Mouse (Mus musculus): ENCODE results near the gene BC030867. TPM values are rescaled to one million over a fixed set of nuclear protein-coding genes. Genes with fewer than 3 reads are reported as not detected.
A peak's percentile ranks its signal among the peaks of the same experiment; 100 is the strongest.

The BC030867 gene
- polyA plus RNA-seq, 1 experiment from 2014 or later, result 2.9 TPM

DNA sequence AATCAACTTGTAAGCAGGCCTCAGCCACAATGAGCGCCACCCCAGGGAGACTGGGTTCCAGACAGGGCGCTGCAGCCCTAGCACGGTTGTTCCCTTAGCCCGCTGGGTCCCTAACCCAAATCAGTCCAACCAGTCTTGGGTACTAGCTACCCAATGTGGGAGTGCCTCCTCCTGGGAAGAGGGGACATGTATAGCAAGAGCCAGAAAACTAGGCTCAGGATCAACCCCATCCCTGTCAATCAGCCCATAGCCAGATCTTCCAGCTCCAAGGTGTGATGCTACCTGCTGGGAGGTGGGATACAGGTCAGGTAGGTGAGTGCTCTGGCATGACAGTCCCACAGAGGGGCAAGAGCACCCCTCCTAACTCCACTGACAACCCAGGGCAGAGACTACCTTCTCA lies 41.5 kb downstream of the BC030867 start:
- no peak overlapping the region for H3K4me3 ChIP-seq (ENCODE audit: low read length)
- H3K27ac ChIP-seq (ENCODE audit: low read depth, low read length), result no peak overlapping the region
- H3K9ac ChIP-seq (ENCODE audit: low read depth, low read length), result no peak overlapping the region
- H3K4me2 ChIP-seq (ENCODE audit: low read length), result no peak overlapping the region
- H3K27me3 ChIP-seq (replicated peaks; ENCODE audit: control insufficient read depth, insufficient read depth, low read length), result no peaks in the 10 kb centered on the region
- 80% methylated on average over 4 of the region's 4 CpGs for WGBS
- H3K4me1 ChIP-seq (ENCODE audit: control insufficient read depth, insufficient read depth, low read depth, low read length), result peaks cover 25% of the 10 kb centered on the region
- ATAC-seq, result no peak
- peaks cover 35% of the 10 kb centered on the region for H3K36me3 ChIP-seq (ENCODE audit: control insufficient read depth, insufficient read depth, low read length)
- no peaks in the 10 kb centered on the region for H3K9me3 ChIP-seq (ENCODE audit: control insufficient read depth, low read length)

DNA sequence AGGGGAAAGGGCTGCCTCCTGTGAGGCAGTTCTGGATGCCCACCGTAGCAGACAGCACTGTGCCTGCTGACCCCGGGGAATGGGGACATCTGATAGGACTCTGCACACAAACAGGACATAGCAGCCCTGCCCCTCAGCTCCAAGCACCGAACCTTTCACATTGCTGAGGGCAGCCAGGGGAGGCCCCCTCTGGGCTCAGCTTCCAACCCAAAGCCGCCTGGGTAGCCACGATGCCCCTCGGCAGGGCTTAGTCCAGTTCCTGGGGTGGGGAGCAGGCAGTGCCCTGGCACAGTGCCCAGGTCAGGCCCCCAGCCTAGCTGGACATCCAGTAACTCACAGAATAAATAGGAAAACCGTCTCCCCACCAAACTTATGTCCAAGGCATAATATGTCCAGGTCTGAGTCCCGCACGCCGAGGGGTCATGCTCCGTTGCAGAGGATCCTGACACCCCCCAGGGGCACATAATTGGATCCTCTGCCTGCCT lies 42.4 kb downstream of the BC030867 start:
- no peak overlapping the region for H3K4me2 ChIP-seq (ENCODE audit: low read length)
- ATAC-seq, result no peak
- H3K27ac ChIP-seq (ENCODE audit: low read depth, low read length), result no peak overlapping the region
- H3K9me3 ChIP-seq (ENCODE audit: control insufficient read depth, low read length), result no peaks in the 10 kb centered on the region
- no peaks in the 10 kb centered on the region for H3K27me3 ChIP-seq (replicated peaks; ENCODE audit: control insufficient read depth, insufficient read depth, low read length)
- H3K4me1 ChIP-seq (ENCODE audit: control insufficient read depth, insufficient read depth, low read depth, low read length), result peaks cover 22% of the 10 kb centered on the region
- H3K9ac ChIP-seq (ENCODE audit: low read depth, low read length), result no peak overlapping the region
- no peak overlapping the region for H3K4me3 ChIP-seq (ENCODE audit: low read length)
- 79% methylated on average over 11 of the region's 11 CpGs for WGBS
- peaks cover 35% of the 10 kb centered on the region for H3K36me3 ChIP-seq (ENCODE audit: control insufficient read depth, insufficient read depth, low read length)

DNA sequence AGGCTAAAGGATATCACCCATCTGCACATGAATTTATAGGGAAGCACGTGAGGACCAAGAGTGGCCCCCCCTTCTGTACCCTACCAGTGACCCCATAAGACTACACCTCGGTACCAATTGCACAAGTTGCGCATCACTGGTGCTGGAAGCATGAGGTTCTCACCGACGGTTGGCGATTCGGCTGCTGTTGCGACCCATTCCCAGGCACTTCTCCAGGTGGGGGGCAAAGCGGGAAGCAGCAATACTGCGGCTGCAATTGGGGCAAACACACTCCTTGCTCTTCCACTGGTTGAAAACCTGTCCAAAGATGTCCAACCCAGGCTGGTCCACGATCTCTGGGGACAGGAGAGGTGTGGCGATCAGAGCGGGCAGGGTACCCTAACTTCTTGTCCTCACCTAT lies 45.3 kb downstream of the BC030867 start:
- Histone ChIP-seq H3K4me3 (ENCODE audit: low read length) (no peak overlapping the region), H3K4me1 (ENCODE audit: control insufficient read depth, insufficient read depth, low read depth, low read length) (peaks cover 21% of the 10 kb centered on the region), H3K9ac (ENCODE audit: low read depth, low read length) (no peak overlapping the region; the same call in 1 of the 2 replicates), H3K27me3 (replicated peaks; ENCODE audit: control insufficient read depth, insufficient read depth, low read length) (no peaks in the 10 kb centered on the region), H3K27ac (ENCODE audit: low read depth, low read length) (no peak overlapping the region), H3K4me2 (ENCODE audit: low read length) (no peak overlapping the region), H3K9me3 (ENCODE audit: control insufficient read depth, low read length) (no peaks in the 10 kb centered on the region), H3K36me3 (ENCODE audit: control insufficient read depth, insufficient read depth, low read length) (peaks cover 24% of the 10 kb centered on the region)
- WGBS, result 94% methylated on average over 13 of the region's 13 CpGs
- ATAC-seq, result no peak

DNA sequence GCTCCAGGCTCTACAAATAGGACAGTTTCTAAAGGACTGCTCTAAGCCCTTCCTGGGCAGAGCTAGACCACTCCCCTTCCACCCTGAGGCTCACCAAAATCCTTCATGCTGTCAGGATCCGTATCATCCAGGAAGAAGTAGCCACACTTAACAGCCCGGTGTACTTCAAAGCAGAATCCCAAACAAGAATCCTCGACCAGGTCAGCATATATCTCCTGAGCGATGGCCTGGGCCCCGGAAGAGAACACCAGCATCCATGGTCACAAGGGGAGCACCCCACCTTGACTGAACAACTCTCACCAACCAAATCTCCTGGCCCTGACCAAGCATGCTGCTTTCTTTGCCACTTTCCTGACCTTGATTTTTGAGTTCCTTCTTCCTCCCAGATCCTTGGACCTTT lies 45.7 kb downstream of the BC030867 start:
- H3K4me2 ChIP-seq (ENCODE audit: low read length), result peak overlapping the region; percentile 97
- no peak overlapping the region; the same call in 1 of the 2 replicates for H3K27ac ChIP-seq (ENCODE audit: low read depth, low read length)
- ATAC-seq, result no peak
- no peaks in the 10 kb centered on the region for H3K27me3 ChIP-seq (replicated peaks; ENCODE audit: control insufficient read depth, insufficient read depth, low read length)
- peaks cover 24% of the 10 kb centered on the region for H3K36me3 ChIP-seq (ENCODE audit: control insufficient read depth, insufficient read depth, low read length)
- H3K4me3 ChIP-seq (ENCODE audit: low read length), result peak overlapping the region; percentile 88
- peak overlapping the region; percentile 92 for H3K9ac ChIP-seq (ENCODE audit: low read depth, low read length)
- peaks cover 21% of the 10 kb centered on the region for H3K4me1 ChIP-seq (ENCODE audit: control insufficient read depth, insufficient read depth, low read depth, low read length)
- H3K9me3 ChIP-seq (ENCODE audit: control insufficient read depth, low read length), result no peaks in the 10 kb centered on the region
- WGBS, result 84% methylated on average over 5 of the region's 5 CpGs

DNA sequence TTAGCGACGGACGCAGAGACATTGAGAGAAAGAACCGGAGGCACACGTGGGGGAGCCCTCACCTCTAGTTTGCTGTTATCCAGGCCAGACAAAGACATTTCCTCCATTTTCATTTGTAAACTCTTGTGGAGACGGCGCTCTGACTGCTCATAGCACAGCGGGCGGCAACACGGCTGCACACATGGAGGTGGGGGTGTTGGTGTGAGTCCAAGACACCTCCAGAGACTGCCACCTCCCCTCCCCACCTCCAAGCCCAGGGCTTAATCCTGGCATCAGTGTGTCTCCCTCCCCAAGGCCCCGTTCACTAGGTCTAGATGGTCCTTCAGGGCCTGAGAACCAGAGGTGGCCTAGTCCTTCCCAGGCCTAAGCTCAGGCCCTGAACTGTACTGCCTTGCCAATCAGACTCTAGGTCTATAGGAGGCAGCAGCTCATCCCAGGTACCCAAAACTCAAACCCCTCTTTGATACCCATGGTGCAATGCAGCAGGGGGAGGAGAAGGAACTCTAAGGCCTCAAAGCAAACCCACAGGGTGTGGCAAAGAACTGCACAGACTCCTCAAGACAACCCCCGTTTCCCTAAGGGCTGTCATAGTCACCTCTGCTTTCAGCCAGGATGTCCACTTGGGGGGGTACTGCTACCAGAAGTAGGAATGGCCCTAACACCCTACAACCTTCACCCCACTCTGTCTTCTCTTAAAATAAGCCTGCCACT lies 46.4 kb downstream of the BC030867 start:
- peak overlapping the region; percentile 98 for H3K27ac ChIP-seq (ENCODE audit: low read depth, low read length)
- peak overlapping the region; percentile 92 for H3K9ac ChIP-seq (ENCODE audit: low read depth, low read length)
- H3K4me2 ChIP-seq (ENCODE audit: low read length), result peak overlapping the region; percentile 97
- peaks cover 24% of the 10 kb centered on the region for H3K36me3 ChIP-seq (ENCODE audit: control insufficient read depth, insufficient read depth, low read length)
- ATAC-seq, result 0 out of 2 replicates have a peak, but pooled peaks have one; percentile 5
- H3K4me1 ChIP-seq (ENCODE audit: control insufficient read depth, insufficient read depth, low read depth, low read length), result peaks cover 21% of the 10 kb centered on the region
- WGBS, result 47% methylated on average over 12 of the region's 12 CpGs
- no peaks in the 10 kb centered on the region for H3K9me3 ChIP-seq (ENCODE audit: control insufficient read depth, low read length)
- peak overlapping the region; percentile 88 for H3K4me3 ChIP-seq (ENCODE audit: low read length)
- no peaks in the 10 kb centered on the region for H3K27me3 ChIP-seq (replicated peaks; ENCODE audit: control insufficient read depth, insufficient read depth, low read length)

DNA sequence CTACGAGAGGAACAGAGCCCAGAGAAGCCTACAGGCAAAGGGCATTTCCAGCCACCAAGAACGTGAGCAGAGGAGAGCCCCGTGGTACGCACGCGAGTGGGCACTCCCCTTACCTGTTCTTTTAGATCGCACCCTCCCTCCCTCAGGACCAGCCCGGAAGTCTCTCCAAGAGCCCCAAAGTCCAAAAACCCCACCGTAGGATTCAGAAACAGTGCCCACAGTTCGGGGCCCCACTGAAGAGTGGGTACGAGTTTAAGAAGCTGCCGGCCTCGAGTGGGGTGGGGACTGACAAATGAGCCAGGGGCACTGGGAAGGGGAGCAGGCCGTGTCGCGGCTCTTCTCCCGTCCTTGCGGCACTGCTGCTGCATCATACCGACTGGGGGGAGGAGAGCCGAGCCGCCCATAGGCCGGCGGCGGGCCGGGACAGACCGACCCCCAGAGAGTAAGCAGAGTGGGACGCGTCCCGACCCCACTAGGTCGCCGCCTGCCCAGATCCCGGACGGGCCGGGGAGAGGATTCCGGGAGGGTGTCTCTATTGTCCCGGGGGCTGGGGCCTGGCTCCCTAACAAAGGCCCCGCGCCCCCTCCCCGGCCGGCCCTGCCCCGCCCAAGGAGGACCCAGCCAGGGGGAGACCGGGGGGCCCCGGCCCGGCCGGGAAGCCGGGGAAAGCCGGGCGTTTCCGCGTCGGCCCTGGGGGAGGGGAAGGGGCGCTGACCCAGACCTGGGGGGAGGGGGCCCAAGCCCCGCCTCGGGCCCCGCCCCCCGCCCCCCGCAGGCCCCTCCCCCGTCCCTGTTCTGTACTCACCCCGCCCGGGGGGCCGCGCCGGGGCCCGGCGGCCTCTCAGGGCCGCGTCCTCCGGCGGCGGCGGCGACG lies 47.2 kb downstream of the BC030867 start:
- peak overlapping the region; percentile 97 for H3K4me2 ChIP-seq (ENCODE audit: low read length)
- WGBS, result under 1% methylated on average over 49 of the region's 73 CpGs
- H3K4me1 ChIP-seq (ENCODE audit: control insufficient read depth, insufficient read depth, low read depth, low read length), result peaks cover 21% of the 10 kb centered on the region

DNA sequence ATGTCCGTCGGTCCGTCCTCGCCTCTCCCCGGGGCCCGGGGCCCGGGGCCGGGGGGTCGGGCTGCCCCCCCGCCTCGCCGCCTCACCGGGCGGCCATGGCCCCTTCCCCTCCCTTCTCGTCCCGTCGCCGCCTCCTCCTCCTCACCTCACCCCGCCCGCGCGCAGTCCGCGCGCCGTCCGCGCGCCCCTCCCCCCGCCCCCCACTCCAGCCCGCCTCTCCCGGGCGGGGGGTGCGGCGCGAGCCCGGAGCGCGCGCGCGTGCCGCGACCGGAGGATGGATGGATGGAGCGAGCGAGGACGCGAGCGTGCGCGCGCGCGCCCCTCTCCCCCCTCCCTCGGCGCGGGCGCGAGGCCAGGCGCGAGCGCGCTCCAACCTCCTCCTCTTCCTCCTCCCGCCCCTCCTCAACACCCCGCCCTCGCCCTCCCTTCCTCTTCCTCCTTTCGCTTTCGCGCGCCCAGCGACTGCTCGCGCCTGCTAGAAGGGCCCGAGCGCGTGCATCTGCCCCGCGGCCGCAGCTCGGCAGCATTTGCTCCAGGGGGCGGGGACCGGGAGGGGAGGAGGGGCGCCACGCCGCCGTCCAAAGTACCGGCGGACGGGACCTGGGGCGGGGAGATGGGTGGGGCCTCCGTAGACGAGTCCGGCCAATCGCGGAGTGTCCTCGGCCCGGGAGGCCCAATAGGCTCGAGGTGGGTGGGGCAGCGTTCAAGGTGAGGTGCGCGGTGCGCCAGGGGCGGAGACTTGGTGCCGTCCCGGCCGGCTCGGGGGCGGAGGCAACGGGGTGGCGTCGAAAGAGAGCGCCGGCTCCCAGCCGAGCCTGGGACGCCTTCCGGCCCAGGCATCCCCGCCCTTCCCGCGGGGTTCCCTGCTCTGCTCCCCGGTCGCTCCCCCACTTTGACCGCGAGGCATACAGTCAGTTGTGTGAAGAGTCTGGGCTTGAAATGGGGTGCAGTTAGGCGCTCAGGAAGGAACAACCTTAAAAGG lies 48.1 kb downstream of the BC030867 start, which contains the start of gene Atxn7l3:
Gene Atxn7l3, minus strand, starts transcription at position 141 of the 982 bp plus-strand sequence.
- 0% methylated on average over 55 of the region's 125 CpGs for WGBS

More for the DNA sequence above, 47.2 kb downstream of the BC030867 start:
- Histone ChIP-seq H3K9me3 (ENCODE audit: control insufficient read depth, low read length) (no peaks in the 10 kb centered on the region), H3K27ac (ENCODE audit: low read depth, low read length) (peak overlapping the region; percentile 98), H3K9ac (ENCODE audit: low read depth, low read length) (peak overlapping the region; percentile 92), H3K4me3 (ENCODE audit: low read length) (peak overlapping the region; percentile 88), H3K27me3 (replicated peaks; ENCODE audit: control insufficient read depth, insufficient read depth, low read length) (no peaks in the 10 kb centered on the region), H3K36me3 (ENCODE audit: control insufficient read depth, insufficient read depth, low read length) (peaks cover 23% of the 10 kb centered on the region)
- ATAC-seq, result peak; percentile 25

More for the DNA sequence above, 48.1 kb downstream of the BC030867 start, which contains the start of gene Atxn7l3:
- Histone ChIP-seq H3K4me1 (ENCODE audit: control insufficient read depth, insufficient read depth, low read depth, low read length) (peaks cover 21% of the 10 kb centered on the region), H3K4me2 (ENCODE audit: low read length) (peak within 1 kb of the TSS; percentile 97), H3K4me3 (ENCODE audit: low read length) (peak within 1 kb of the TSS; percentile 88), H3K27ac (ENCODE audit: low read depth, low read length) (peak within 1 kb of the TSS; percentile 98), H3K9me3 (ENCODE audit: control insufficient read depth, low read length) (no peaks in the 10 kb centered on the region), H3K9ac (ENCODE audit: low read depth, low read length) (peak within 1 kb of the TSS; percentile 92), H3K36me3 (ENCODE audit: control insufficient read depth, insufficient read depth, low read length) (peaks cover 15% of the 10 kb centered on the region), H3K27me3 (replicated peaks; ENCODE audit: control insufficient read depth, insufficient read depth, low read length) (no peaks in the 10 kb centered on the region)
- ATAC-seq, result peak; percentile 95
